Mouse (Mus musculus): ENCODE measurements around the gene Qtrt1. TPM values are rescaled to one million over a fixed set of nuclear protein-coding genes. Genes with fewer than 3 reads are reported as not detected.

Qtrt1 gene
- total and polyA plus RNA-seq, 3 experiments: 8.3 to 20.8 (median 8.5) TPM

DNA sequence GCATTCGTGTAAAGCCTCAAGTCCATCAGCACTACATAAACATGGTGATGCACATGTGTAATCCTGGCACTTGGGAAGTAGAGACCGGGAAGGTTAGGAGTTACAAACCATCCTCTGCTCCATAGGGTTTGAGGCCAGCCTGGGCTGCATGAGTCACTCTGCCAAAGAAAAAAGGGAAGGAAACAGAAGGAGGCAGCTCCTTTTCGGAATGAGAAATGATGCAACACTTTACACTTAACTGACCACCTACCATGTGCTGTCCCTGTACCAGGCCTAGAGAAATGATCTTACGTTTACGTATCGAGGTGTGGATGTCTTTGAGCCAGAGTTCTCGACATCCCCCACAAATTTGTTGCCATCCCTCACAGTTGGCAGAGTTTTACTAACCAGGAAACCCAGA lies 41.4 kb downstream of the Qtrt1 start:
- peak overlapping the region; percentile 75 for H3K27ac ChIP-seq
- H3K4me1 ChIP-seq (ENCODE audit: control insufficient read depth, insufficient read depth, low read length): peaks cover 51% of the 10 kb centered on the region
- H3K79me2 ChIP-seq (replicated peaks; ENCODE audit: control insufficient read depth, insufficient read depth, low read length): peaks cover 2% of the 10 kb centered on the region
- no peak overlapping the region for H3K9ac ChIP-seq (ENCODE audit: low read depth, low read length)
- no peak for TF ChIP-seq CTCF (IDR thresholded peaks at IDR 0.05)
- TF ChIP-seq POLR2A (IDR thresholded peaks at IDR 0.05; ENCODE audit: insufficient read depth, low read depth, low read length): no peak
- TF ChIP-seq EP300 (IDR thresholded peaks at IDR 0.05; ENCODE audit: insufficient read depth, low read depth, low read length): no peak
- DNase-seq: no peak
- no peak overlapping the region for H3K4me3 ChIP-seq
- H3K27me3 ChIP-seq (ENCODE audit: control insufficient read depth, insufficient read depth, low read length): no peaks in the 10 kb centered on the region
- intact Hi-C loops (cut with DNase I): no loop called here
- peaks cover 3% of the 10 kb centered on the region for H3K36me3 ChIP-seq (ENCODE audit: control insufficient read depth, insufficient read depth, low read length)
- WGBS: 59% methylated on average over 7 of the region's 7 CpGs

DNA sequence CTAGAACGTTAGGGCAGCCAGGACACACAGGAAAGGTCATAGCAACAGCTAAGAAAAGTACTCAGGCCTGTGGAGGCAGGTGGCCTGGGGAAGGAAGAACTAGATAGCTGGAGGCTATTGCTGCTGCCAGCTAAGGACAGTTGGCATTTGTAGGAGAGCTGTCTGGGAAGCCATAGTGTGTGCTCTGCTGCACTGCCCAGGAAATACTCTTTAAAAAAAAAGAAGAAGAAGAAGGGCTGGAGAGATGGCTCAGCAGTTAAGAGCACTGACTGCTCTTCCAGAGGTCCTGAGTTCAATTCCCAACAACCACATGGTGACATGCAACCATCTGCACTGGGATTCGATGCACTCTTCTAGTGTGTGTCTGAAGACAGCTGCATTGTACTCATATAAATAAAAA lies 41.8 kb downstream of the Qtrt1 start:
- H3K79me2 ChIP-seq (replicated peaks; ENCODE audit: control insufficient read depth, insufficient read depth, low read length): peaks cover 2% of the 10 kb centered on the region
- no peak for DNase-seq
- H3K4me3 ChIP-seq: no peak overlapping the region
- H3K9ac ChIP-seq (ENCODE audit: low read depth, low read length): no peak overlapping the region
- WGBS: 56% methylated on average over 2 of the region's 2 CpGs
- TF ChIP-seq EP300 (IDR thresholded peaks at IDR 0.05; ENCODE audit: insufficient read depth, low read depth, low read length) (no peak), CTCF (IDR thresholded peaks at IDR 0.05) (no peak), POLR2A (IDR thresholded peaks at IDR 0.05; ENCODE audit: insufficient read depth, low read depth, low read length) (no peak)
- no peaks in the 10 kb centered on the region for H3K27me3 ChIP-seq (ENCODE audit: control insufficient read depth, insufficient read depth, low read length)
- H3K27ac ChIP-seq: peak overlapping the region; percentile 75; the same call in 1 of the 2 replicates
- H3K4me1 ChIP-seq (ENCODE audit: control insufficient read depth, insufficient read depth, low read length): peaks cover 51% of the 10 kb centered on the region
- peaks cover 3% of the 10 kb centered on the region for H3K36me3 ChIP-seq (ENCODE audit: control insufficient read depth, insufficient read depth, low read length)
- intact Hi-C loops (cut with DNase I): no loop called here

- TF ChIP-seq POLR2A (IDR thresholded peaks at IDR 0.05; ENCODE audit: insufficient read depth, low read depth, low read length) (no peak), CTCF (IDR thresholded peaks at IDR 0.05) (no peak), EP300 (IDR thresholded peaks at IDR 0.05; ENCODE audit: insufficient read depth, low read depth, low read length) (no peak)
- Histone ChIP-seq H3K4me3 (no peak overlapping the region), H3K9ac (ENCODE audit: low read depth, low read length) (no peak overlapping the region), H3K27me3 (ENCODE audit: control insufficient read depth, insufficient read depth, low read length) (no peaks in the 10 kb centered on the region), H3K4me1 (ENCODE audit: control insufficient read depth, insufficient read depth, low read length) (peaks cover 50% of the 10 kb centered on the region), H3K27ac (no peak overlapping the region; the same call in 1 of the 2 replicates), H3K36me3 (ENCODE audit: control insufficient read depth, insufficient read depth, low read length) (peaks cover 3% of the 10 kb centered on the region), H3K79me2 (replicated peaks; ENCODE audit: control insufficient read depth, insufficient read depth, low read length) (peaks cover 5% of the 10 kb centered on the region)
- DNase-seq: no peak
- WGBS: 45% methylated on average over 4 of the region's 4 CpGs
- intact Hi-C loops (cut with DNase I): no loop called here
Observed at GRCm38 (mm10) chr9:21454556-21454955, 42.9 kb downstream of the Qtrt1 start.

- H3K9ac ChIP-seq (ENCODE audit: low read depth, low read length): no peak overlapping the region
- H3K27me3 ChIP-seq (ENCODE audit: control insufficient read depth, insufficient read depth, low read length): no peaks in the 10 kb centered on the region
- peaks cover 44% of the 10 kb centered on the region for H3K4me1 ChIP-seq (ENCODE audit: control insufficient read depth, insufficient read depth, low read length)
- 54% methylated on average over 4 of the region's 4 CpGs for WGBS
- intact Hi-C loops (cut with DNase I): no loop called here
- H3K36me3 ChIP-seq (ENCODE audit: control insufficient read depth, insufficient read depth, low read length): peaks cover 3% of the 10 kb centered on the region
- H3K79me2 ChIP-seq (replicated peaks; ENCODE audit: control insufficient read depth, insufficient read depth, low read length): peaks cover 5% of the 10 kb centered on the region
- no peak overlapping the region for H3K4me3 ChIP-seq
- peak overlapping the region; percentile 29 for H3K27ac ChIP-seq
- DNase-seq: no peak
- no peak for TF ChIP-seq EP300 (IDR thresholded peaks at IDR 0.05; ENCODE audit: insufficient read depth, low read depth, low read length)
- no peak for TF ChIP-seq CTCF (IDR thresholded peaks at IDR 0.05)
- no peak for TF ChIP-seq POLR2A (IDR thresholded peaks at IDR 0.05; ENCODE audit: insufficient read depth, low read depth, low read length)
Observed at GRCm38 (mm10) chr9:21455103-21455770, 43.6 kb downstream of the Qtrt1 start.

- TF ChIP-seq EP300 (IDR thresholded peaks at IDR 0.05; ENCODE audit: insufficient read depth, low read depth, low read length): no peak
- no peaks in the 10 kb centered on the region for H3K27me3 ChIP-seq (ENCODE audit: control insufficient read depth, insufficient read depth, low read length)
- no peak overlapping the region for H3K9ac ChIP-seq (ENCODE audit: low read depth, low read length)
- WGBS: 62% methylated on average over 7 of the region's 7 CpGs
- no peak overlapping the region; the same call in none of the 2 replicates for H3K27ac ChIP-seq
- H3K4me3 ChIP-seq: no peak overlapping the region
- DNase-seq: no peak
- peaks cover 3% of the 10 kb centered on the region for H3K36me3 ChIP-seq (ENCODE audit: control insufficient read depth, insufficient read depth, low read length)
- peaks cover 39% of the 10 kb centered on the region for H3K4me1 ChIP-seq (ENCODE audit: control insufficient read depth, insufficient read depth, low read length)
- intact Hi-C loops (cut with DNase I): no loop called here
- H3K79me2 ChIP-seq (replicated peaks; ENCODE audit: control insufficient read depth, insufficient read depth, low read length): peaks cover 5% of the 10 kb centered on the region
Observed at GRCm38 (mm10) chr9:21456246-21456929, 44.8 kb downstream of the Qtrt1 start.
